Mouse (Mus musculus): ENCODE results near the gene Fam135a.
"Not testable (repeated sequence)": the region's sequence is repeated elsewhere in the genome, so short reads cannot be mapped to it uniquely, and the experiment has no call there.

The Fam135a gene

GRCm38 (mm10) chr1:24066706-24067105 is 33.4 kb downstream of the Fam135a start:
- no peak for DNase-seq

GRCm38 (mm10) chr1:24055706-24056105 is 44.4 kb downstream of the Fam135a start:
- DNase-seq = peak; percentile 33

GRCm38 (mm10) chr1:24046730-24047510 is 53.2 kb downstream of the Fam135a start:
- DNase-seq = no peak

GRCm38 (mm10) chr1:24045627-24046026 is 54.5 kb downstream of the Fam135a start:
- DNase-seq = no peak

GRCm38 (mm10) chr1:24043007-24043406 is 57.1 kb downstream of the Fam135a start:
- DNase-seq = peak; percentile 5

- DNase-seq = peak; percentile 26
Measured at GRCm38 (mm10) chr1:24033759-24034423, 66.2 kb downstream of the Fam135a start.

- DNase-seq = no peak
Measured at GRCm38 (mm10) chr1:24010821-24011220, 89.3 kb downstream of the Fam135a start.

- DNase-seq = no peak
Measured at GRCm38 (mm10) chr1:24010016-24010415, 90.1 kb downstream of the Fam135a start.

GRCm38 (mm10) chr1:24007621-24008020 is 92.5 kb downstream of the Fam135a start:
- DNase-seq = no peak

- DNase-seq = peak; percentile 96
Measured at GRCm38 (mm10) chr1:24005070-24005804, 94.9 kb downstream of the Fam135a start, which contains the start of gene Sdhaf4. Gene Sdhaf4, minus strand, starts transcription at chr1:24005656.

GRCm38 (mm10) chr1:23999318-23999717 is 100.8 kb downstream of the Fam135a start:
- DNase-seq = no peak

- no peak for DNase-seq
Measured at GRCm38 (mm10) chr1:23998866-23999265, 101.3 kb downstream of the Fam135a start.

GRCm38 (mm10) chr1:23998120-23998810 is 101.9 kb downstream of the Fam135a start:
- no peak for DNase-seq

- DNase-seq = no peak
Measured at GRCm38 (mm10) chr1:23997493-23997892, 102.6 kb downstream of the Fam135a start.

GRCm38 (mm10) chr1:23995420-23995819 is 104.7 kb downstream of the Fam135a start:
- no peak for DNase-seq

- DNase-seq = no peak
Measured at GRCm38 (mm10) chr1:23983118-23983517, 117.0 kb downstream of the Fam135a start.

- DNase-seq = no peak
Measured at GRCm38 (mm10) chr1:23978281-23978680, 121.9 kb downstream of the Fam135a start.

- DNase-seq = not testable (repeated sequence)
Measured at GRCm38 (mm10) chr1:23971159-23971558, 129.0 kb downstream of the Fam135a start.

GRCm38 (mm10) chr1:23968027-23968725 is 132.0 kb downstream of the Fam135a start:
- no peak for DNase-seq

- no peak for DNase-seq
Measured at GRCm38 (mm10) chr1:23966226-23966625, 133.9 kb downstream of the Fam135a start.
